Mouse (Mus musculus): ENCODE measurements around the gene Gpr152.

DNA sequence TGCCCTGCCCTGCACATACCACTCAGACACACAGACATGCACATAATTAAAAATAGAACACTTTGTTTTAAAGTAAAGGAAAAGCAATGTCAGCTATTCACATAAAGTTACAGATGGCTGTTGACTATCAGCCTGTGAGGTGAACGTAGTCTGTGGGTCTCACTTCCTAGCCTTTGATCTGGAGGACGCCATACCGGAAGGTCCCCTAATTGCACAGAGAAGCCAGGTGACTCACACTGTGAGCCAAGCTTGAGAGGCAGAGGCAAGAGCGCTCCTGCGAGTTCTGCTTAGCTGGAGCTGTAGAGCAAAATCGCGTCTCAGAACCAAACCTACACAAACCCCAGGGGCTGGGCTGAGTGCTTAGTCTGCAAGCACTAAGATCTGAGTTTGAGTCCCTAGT, 45.8 kb upstream of the Gpr152 start:
- no peak for TF ChIP-seq CTCF (IDR thresholded peaks at IDR 0.05; ENCODE audit: low read depth)
- no peak for TF ChIP-seq EP300 (IDR thresholded peaks at IDR 0.05; ENCODE audit: low read depth)

Data from liver, postnatal 0 days (tissue).